Mouse (Mus musculus) olfactory bulb, adult 2 months (tissue): Measurements from ENCODE around the gene Por. TPM values are rescaled to one million over a fixed set of nuclear protein-coding genes. Genes with fewer than 3 reads are reported as not detected.
A peak's percentile ranks its signal among the peaks of the same experiment; 100 is the strongest.

Experiments used
- H3K27ac ChIP-seq: fragments of 200-500 bp; 2 replicates; pipeline ENCODE4 v1.5.1; 2012; ENCODE audit warnings: low read depth, low read length; ENCODE audit not compliant: insufficient read depth
- H3K4me1 ChIP-seq: fragments of 200-500 bp; 2 replicates; pipeline ENCODE4 v1.6.1; 2012; ENCODE audit warnings: low read length; ENCODE audit not compliant: control insufficient read depth, insufficient read depth
- H3K4me3 ChIP-seq: fragments of 200-500 bp; 2 replicates; pipeline ENCODE4 v1.5.1; 2012; ENCODE audit warnings: mild to moderate bottlenecking, low read depth, low read length, moderate library complexity; ENCODE audit not compliant: insufficient read depth
- CTCF ChIP-seq: fragments of 200-500 bp; IDR thresholded peaks from 2 replicates; pipeline ENCODE4 v1.5.1; 2012; ENCODE audit warnings: low read depth, mild to moderate bottlenecking, low read length, moderate library complexity; ENCODE audit not compliant: insufficient read depth
- POLR2A ChIP-seq: fragments of 200-500 bp; IDR thresholded peaks from 2 replicates; pipeline ENCODE4 v1.6.1; 2012; ENCODE audit warnings: mild to moderate bottlenecking, low read depth, low read length, moderate library complexity; ENCODE audit not compliant: insufficient read depth
- WGBS: fragments of 180-500 bp; shearing (Covaris S2); methylation state at CpG from one replicate; pipeline ENCODE4 v1.1.7; 2018; 5-methylcytosine and 5-hydroxymethylcytosine counted together
- polyA plus RNA-seq: library from polyadenylated mRNA; stranded (reverse); fragments of >200 nt; gene quantifications from 2 replicates; pipeline ENCODE4 v1.2.4, GENCODE M21; 2012; ENCODE audit warnings: low replicate concordance; ENCODE audit not compliant: missing spikeins, insufficient read depth, insufficient read length

Gene Por
- polyA plus RNA-seq, 1 experiment: not detected

DNA sequence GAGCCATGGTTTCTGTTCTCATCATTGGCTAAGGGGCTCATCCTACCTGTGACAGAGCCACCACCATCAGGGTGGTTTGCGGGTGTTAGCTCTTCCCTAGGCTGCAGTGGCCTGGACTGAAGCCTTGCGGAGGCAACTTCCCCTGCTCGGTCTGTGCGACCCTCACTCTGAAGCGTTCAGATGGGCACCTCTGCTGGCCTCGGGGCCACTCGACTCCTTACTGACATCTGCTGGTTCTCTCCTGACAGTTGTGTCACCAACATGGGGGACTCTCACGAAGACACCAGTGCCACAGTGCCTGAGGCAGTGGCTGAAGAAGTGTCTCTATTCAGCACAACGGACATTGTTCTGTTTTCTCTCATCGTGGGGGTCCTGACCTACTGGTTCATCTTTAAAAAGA is 45.8 kb downstream of the Por start:
- no peak overlapping the region for H3K4me3 ChIP-seq
- WGBS: 60% methylated on average over 10 of the region's 10 CpGs
- peaks cover 10% of the 10 kb centered on the region; the same call in 1 of the 2 replicates for H3K4me1 ChIP-seq
- TF ChIP-seq CTCF: no peak
- TF ChIP-seq POLR2A: no peak
- no peak overlapping the region for H3K27ac ChIP-seq

DNA sequence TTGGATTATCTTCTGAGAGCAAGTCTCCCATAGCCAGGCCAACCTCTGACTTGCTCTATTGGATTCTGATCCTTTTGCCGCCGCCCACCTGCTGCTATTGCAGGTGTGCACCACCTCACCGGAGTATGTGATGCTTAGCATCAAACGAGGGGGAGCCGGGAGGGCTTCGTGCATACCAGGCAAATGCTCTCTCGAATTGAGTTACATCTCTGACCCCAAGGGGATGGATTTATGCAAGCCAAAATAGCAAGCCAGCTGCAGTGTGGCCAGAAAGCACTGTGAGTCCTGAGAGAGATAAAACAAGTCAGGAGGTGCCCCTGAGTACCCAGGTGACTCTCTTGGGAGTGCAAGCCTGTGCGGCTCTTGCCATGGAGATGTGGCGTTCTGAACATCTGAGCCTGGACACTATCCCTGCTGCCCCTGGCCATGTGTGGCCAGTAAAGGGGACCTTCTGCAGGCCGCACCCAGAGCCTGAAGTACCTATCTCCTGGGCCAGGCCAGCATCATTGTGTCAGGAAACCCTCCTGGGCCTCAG is 49.8 kb downstream of the Por start:
- 84% methylated on average over 10 of the region's 10 CpGs for WGBS
- H3K4me1 ChIP-seq: peaks cover 19% of the 10 kb centered on the region
- TF ChIP-seq POLR2A: no peak
- H3K27ac ChIP-seq: no peak overlapping the region
- no peak overlapping the region for H3K4me3 ChIP-seq

DNA sequence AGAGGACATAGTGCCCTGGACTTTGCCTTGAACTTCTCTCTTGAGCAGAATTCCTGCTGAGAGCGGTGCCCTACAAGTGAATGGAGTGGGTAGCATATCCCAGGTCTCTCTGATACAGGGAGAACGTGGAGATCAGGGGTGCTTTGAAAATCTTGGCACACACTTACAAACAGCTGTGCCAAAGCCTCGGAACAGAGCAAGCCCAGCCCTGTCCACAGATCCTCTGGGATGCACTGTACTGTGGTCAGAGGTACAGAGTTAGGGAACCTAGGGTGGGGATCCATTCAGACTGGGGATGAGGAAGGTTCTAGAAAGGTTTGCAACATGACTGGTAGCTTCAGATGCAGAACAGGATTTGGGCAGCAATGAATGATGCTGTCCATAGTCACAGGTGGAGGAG is 50.3 kb downstream of the Por start:
- TF ChIP-seq CTCF (no peak), POLR2A (no peak)
- peaks cover 24% of the 10 kb centered on the region for H3K4me1 ChIP-seq
- WGBS: 47% methylated on average over 3 of the region's 3 CpGs
- H3K27ac ChIP-seq: no peak overlapping the region
- no peak overlapping the region for H3K4me3 ChIP-seq

DNA sequence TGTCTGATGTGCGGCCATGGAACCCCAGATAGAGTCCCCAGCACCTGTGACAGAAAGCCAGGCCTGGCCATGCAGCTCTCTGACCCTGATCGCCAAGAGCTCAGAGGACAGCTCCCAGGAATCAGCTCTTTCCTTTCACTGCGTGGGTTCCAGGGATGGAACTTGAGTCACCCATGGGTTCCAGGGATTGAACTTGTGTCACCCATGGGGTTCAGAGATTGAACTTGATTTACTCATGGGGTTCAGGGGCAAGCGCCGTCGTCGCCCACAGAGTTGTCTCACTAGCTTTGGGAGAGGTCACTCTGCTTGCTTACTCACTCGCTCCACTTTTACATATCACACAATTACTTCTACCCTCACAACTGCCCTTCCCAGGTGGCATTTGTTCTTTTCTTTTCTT is 51.2 kb downstream of the Por start:
- 95% methylated on average over 8 of the region's 8 CpGs for WGBS
- Histone ChIP-seq H3K4me3 (no peak overlapping the region), H3K4me1 (peaks cover 34% of the 10 kb centered on the region), H3K27ac (no peak overlapping the region)
- no peak for TF ChIP-seq POLR2A
- TF ChIP-seq CTCF: no peak

DNA sequence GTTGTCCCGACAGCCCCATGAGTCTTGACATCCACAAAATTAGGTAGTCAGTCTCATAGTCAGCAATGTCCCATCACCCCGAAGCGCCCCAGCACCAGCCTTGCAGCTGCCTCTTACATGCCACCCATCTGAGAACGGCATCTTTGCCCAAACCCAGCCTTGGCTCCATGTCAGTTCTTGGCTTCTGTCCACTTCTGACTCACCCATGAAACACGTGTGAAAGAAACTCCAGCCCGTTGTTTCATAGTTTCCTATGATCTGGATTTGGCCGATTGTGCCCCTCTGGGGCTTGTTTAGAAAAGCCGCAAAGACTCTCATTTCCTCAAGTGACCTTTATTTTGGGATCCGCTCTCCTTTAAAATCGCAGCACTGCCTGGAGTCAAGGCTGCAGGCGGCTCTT is 52.3 kb downstream of the Por start:
- peak overlapping the region; percentile 6; the same call in 1 of the 2 replicates for H3K27ac ChIP-seq
- 32% methylated on average over 11 of the region's 11 CpGs for WGBS
- TF ChIP-seq POLR2A (no peak), CTCF (no peak)
- H3K4me3 ChIP-seq: no peak overlapping the region
- peaks cover 44% of the 10 kb centered on the region for H3K4me1 ChIP-seq

DNA sequence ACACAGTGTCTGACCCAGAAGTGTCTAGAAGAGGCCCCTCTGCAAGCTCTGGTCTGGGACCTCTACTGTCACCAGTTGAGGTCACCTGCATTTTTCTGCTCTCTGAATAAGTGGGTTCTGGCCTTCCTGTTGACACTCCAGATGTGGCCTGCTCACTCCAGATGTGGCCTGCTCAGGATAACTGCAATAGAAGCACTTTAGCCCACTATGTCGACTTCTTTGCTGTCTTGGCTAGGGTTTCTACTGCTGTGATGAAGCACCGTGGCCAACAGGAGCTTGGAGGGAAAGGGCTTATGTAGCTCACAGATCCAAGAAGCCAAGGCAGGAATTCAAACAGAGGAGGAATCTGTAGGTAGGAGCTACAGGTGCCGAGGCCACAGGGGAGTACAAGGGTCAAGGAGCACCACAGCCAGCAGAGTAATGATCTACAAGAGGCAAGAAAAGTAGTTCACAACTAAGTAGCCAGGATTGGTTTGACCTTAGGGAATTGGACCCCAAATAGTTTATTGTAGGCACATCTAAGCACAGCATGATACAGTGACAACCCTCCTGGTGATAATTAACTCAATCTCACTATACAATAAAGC is 53.4 kb downstream of the Por start:
- no peak overlapping the region for H3K4me3 ChIP-seq
- TF ChIP-seq CTCF (no peak), POLR2A (no peak)
- peaks cover 53% of the 10 kb centered on the region for H3K4me1 ChIP-seq
- WGBS: 64% methylated on average over 3 of the region's 3 CpGs
- 0 out of 2 replicates have a peak overlapping the region, but pooled peaks have one; percentile 52 for H3K27ac ChIP-seq

DNA sequence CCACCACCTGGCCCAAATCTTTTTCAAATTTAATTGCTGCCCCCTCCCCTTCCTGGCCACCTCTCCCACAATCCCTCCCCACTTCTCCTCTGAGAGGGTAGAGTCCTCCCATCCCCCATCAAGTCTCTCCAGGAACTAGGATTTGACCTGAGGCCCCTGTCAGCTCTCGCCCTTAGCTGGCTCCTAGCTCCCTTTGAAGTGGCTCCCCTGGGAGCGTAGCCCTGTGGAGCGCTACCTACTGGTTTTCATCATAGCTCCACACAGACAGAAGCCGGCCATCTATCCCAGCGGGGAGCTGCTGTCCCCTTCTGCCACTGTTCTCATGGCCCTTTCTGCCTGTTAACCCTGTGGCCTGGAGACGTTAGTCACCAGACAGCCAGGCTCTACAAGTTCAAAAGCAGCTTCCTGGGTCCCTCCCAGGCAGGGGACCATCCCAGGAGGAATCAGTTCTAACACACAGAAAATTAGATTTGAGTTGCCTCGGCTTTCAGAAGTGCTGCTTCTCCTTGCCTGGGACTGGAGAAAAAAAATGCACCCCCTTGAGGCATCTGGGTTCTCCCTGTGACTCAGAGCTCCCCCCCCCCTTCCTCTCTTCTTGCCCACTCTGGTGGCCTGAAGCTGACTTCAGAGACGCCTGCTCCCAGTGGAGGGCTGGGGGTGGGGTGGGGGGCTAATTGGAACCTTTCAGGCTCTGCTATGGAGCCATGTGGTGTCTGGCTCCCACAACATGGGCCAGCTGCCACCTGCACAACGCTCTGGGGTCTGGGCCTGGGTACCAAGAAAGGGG is 54.9 kb downstream of the Por start:
- WGBS: 20% methylated on average over 9 of the region's 9 CpGs
- Histone ChIP-seq H3K4me1 (peaks cover 56% of the 10 kb centered on the region), H3K4me3 (peak overlapping the region; percentile 32), H3K27ac (peak overlapping the region; percentile 99)
- TF ChIP-seq CTCF: no peak
- TF ChIP-seq POLR2A: 0 out of 2 replicates have a peak, but pooled peaks have one; percentile 18

DNA sequence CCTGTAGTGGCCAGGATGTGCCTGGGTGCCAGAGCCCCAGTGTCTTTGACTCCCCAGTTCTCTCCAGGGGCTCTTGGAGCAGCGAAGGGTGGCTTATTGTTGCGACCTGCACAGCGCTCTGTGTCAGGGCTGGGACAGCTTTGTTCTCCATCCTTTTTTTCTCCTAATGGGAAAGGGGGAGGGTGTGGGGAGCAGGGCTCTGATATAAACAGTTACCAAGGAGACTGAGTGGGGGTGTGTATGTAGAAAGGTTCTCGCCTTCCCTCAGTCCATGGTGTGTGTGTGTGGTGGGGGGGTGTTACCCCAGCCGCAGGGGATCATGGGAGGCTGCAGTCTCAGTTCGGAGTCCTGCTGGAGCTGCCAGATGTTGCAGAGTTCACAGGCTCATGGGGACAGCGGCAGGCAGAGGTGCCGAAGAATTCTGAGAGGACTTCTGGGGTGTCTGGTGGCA is 55.6 kb downstream of the Por start:
- H3K4me3 ChIP-seq: peak overlapping the region; percentile 33
- WGBS: 2% methylated on average over 8 of the region's 8 CpGs
- TF ChIP-seq POLR2A (no peak), CTCF (no peak)
- peak overlapping the region; percentile 99 for H3K27ac ChIP-seq
- peaks cover 56% of the 10 kb centered on the region for H3K4me1 ChIP-seq

DNA sequence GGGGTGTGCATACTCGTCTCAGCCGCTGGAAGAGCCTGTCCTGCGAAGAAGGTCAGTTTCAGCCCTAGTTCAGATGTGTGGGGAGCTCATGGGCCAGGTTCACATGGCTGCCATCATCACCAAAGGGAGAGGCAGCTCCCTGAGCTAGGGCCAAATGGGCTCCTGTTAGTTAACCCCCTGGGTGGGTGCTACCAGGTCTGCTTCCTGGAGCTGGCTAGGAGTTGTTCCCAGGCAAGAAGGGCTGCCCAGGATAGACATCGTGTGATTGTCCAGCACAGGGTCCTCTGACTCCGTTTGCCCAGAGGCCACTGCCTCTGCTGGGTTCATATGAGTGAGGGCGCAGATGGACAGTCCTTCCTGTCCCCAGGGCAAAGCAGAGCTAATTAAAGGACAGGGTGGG is 56.2 kb downstream of the Por start:
- WGBS: 27% methylated on average over 6 of the region's 6 CpGs
- peak overlapping the region; percentile 33 for H3K4me3 ChIP-seq
- H3K4me1 ChIP-seq: peaks cover 56% of the 10 kb centered on the region
- TF ChIP-seq CTCF: no peak
- TF ChIP-seq POLR2A: no peak
- peak overlapping the region; percentile 73 for H3K27ac ChIP-seq
